Mouse (Mus musculus) neural tube, embryonic 12.5 days (tissue): ENCODE data around the gene Tspan17. TPM values are rescaled to one million over a fixed set of nuclear protein-coding genes. Genes with fewer than 3 reads are reported as not detected.

Experiments used
- ATAC-seq: fragments of 200-750 bp; cut with Nextera tagmentation; 2 replicates; pipeline ENCODE4 v1.8.0; 2017; ENCODE audit warnings: low read depth, mild to moderate bottlenecking, moderate TSS enrichment, moderate library complexity; ENCODE audit not compliant: low FRiP score
- H3K27ac ChIP-seq: fragments of 300-500 bp; sonication (generic); 2 replicates; pipeline ENCODE4 v1.5.1; 2016
- H3K27me3 ChIP-seq: fragments of 300-500 bp; sonication (generic); replicated peaks from 2 replicates; pipeline ENCODE4 v1.6.1; 2016; ENCODE audit warnings: mild to moderate bottlenecking
- H3K36me3 ChIP-seq: fragments of 300-500 bp; sonication (generic); 2 replicates; pipeline ENCODE4 v1.6.1; 2016; ENCODE audit warnings: mild to moderate bottlenecking
- H3K4me1 ChIP-seq: fragments of 300-500 bp; sonication (generic); 2 replicates; pipeline ENCODE4 v1.6.1; 2016
- H3K4me2 ChIP-seq: fragments of 300-500 bp; sonication (generic); replicated peaks from 2 replicates; pipeline ENCODE4 v1.6.1; 2016; ENCODE audit warnings: mild to moderate bottlenecking
- H3K4me3 ChIP-seq: fragments of 300-500 bp; sonication (generic); 2 replicates; pipeline ENCODE4 v1.5.1; 2016
- H3K9ac ChIP-seq: fragments of 300-500 bp; sonication (generic); 2 replicates; pipeline ENCODE4 v1.6.1; 2016; ENCODE audit warnings: mild to moderate bottlenecking
- H3K9me3 ChIP-seq: fragments of 300-500 bp; sonication (generic); 2 replicates; pipeline ENCODE4 v1.6.1; 2016; ENCODE audit warnings: mild to moderate bottlenecking
- WGBS: fragments of 180-500 bp; shearing (Covaris S2); methylation state at CpG from one replicate; pipeline ENCODE4 v1.1.7; 2016; 5-methylcytosine and 5-hydroxymethylcytosine counted together
- polyA plus RNA-seq: library from polyadenylated mRNA; unstranded; fragments of >200 nt; fragmentation: Nextera tagmentation; extraction: Ambion mirVana; gene quantifications from 2 replicates; pipeline ENCODE4 v1.2.1, GENCODE M21; 2016

Gene Tspan17
- polyA plus RNA-seq, 1 experiment from 2014 or later: 59.0 TPM

DNA sequence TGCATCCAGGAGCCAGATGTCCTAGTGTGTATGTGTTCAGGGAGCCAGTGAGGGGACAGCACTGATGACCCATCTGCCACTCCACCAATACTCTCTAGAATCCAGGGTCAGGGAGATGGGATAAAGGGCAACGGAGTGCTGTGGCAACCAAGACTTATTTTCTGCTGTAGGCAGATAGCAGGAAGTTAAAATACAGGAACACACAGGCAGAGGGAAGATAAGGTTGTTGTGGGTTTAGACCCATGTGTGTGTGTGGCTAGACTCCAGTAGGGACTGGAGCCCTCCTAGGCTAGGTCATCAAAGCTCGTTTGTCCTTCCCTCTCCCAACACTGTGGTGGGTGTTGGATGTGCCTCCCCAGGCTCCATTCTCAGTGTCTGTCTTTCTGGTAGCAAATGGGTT is 32.8 kb downstream of the Tspan17 start:
- no peaks in the 10 kb centered on the region for H3K9me3 ChIP-seq
- no peak overlapping the region for H3K4me3 ChIP-seq
- WGBS: 88% methylated on average over 2 of the region's 2 CpGs
- H3K4me1 ChIP-seq: peaks cover 16% of the 10 kb centered on the region; the same call in 1 of the 2 replicates
- peaks cover 5% of the 10 kb centered on the region for H3K27me3 ChIP-seq
- H3K4me2 ChIP-seq: no peak overlapping the region
- no peak for ATAC-seq
- no peak overlapping the region for H3K27ac ChIP-seq
- no peak overlapping the region for H3K9ac ChIP-seq
- no peaks in the 10 kb centered on the region for H3K36me3 ChIP-seq

DNA sequence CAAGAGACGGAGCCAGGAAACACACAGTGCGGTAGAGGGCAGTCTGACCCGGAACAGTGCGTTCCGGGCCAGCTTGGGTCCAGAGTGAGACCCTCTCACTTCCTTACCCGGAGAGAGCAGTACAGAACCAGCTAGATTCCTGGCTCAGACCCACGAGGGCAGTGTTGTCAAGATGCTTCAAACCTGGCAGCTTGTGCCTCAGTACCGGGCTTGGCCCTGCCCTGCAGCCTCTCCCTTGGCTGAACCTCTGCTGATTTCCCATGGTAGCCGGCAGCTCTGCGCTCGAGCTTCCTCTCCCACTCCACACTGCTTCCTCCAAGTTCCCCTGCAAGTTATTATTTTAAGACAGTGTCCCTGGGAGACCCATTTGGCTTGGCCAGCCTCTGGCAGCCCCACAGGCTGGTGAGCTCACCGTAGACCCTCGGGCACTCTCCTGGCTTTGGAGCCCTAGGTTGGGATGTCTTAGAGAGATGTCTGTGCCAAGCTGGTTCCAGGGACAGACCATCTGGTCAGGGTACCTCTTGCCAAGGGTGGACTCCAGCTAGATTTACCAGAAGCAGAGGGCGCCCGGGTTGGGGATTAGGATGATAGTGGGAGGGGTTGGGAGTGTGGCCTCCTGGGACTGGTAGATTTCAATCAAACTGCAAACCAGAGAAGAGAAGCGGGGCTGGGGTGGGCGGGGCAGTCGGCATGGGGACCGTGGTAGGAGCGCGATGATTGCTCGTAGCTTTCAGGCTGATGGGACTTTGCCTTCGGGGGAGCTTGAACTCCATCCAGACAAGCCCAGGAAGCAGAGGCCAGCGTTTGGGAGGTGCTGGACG is 35.1 kb downstream of the Tspan17 start:
- Histone ChIP-seq H3K4me1 (peaks cover 7% of the 10 kb centered on the region; the same call in 1 of the 2 replicates), H3K9ac (no peak overlapping the region), H3K27me3 (peaks cover 5% of the 10 kb centered on the region), H3K9me3 (no peaks in the 10 kb centered on the region), H3K27ac (no peak overlapping the region), H3K36me3 (no peaks in the 10 kb centered on the region), H3K4me3 (no peak overlapping the region; the same call in 1 of the 2 replicates), H3K4me2 (peak overlapping the region; percentile 48)
- ATAC-seq: peak; percentile 44
- WGBS: 24% methylated on average over 25 of the region's 25 CpGs

DNA sequence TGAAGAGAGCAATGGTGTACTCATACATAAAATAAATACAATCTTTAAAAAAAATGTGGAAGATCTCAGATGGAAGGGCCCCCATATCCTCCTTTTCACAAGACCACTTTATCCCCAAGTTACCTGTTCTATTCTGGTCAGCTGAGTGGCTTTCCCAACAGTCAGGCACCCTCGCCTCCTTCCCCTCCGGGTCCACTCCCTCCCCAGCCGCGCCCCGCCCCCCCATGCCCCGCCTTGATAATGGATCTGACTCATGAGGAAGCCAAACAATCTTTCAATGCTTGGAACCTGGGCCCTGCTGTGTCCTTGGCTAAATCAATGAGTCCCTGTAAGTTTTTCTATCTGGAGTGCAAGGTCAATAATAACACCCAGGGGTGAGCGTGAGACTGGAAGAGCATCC is 38.8 kb downstream of the Tspan17 start:
- no peak overlapping the region for H3K4me2 ChIP-seq
- peaks cover 2% of the 10 kb centered on the region for H3K27me3 ChIP-seq
- no peaks in the 10 kb centered on the region for H3K36me3 ChIP-seq
- no peak overlapping the region for H3K9ac ChIP-seq
- no peak overlapping the region for H3K4me3 ChIP-seq
- WGBS: 51% methylated on average over 7 of the region's 7 CpGs
- H3K4me1 ChIP-seq: peaks cover 12% of the 10 kb centered on the region; the same call in 1 of the 2 replicates
- H3K27ac ChIP-seq: no peak overlapping the region
- no peaks in the 10 kb centered on the region for H3K9me3 ChIP-seq
- ATAC-seq: no peak

DNA sequence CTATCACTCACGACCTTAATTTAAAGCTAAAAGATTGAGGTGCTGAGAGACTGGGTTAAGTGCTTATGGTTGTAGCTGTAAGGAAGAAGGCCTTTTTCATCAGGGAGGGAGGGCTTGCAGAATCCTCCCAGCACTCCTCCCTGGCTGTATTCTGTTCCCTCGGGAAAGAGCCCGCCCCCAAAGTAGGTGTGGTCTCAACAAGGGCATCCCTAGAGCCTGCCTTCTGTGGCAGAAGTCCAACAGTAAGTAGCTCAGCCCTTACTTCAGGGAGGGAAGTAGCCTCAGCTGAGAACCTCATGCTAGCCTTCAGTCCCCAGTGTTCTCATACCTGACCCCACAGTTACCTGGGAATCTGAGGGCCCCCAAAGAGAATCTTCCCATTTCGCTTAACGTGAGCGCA is 39.3 kb downstream of the Tspan17 start:
- Histone ChIP-seq H3K4me3 (no peak overlapping the region), H3K27me3 (no peaks in the 10 kb centered on the region), H3K36me3 (no peaks in the 10 kb centered on the region), H3K4me1 (peaks cover 12% of the 10 kb centered on the region; the same call in 1 of the 2 replicates), H3K27ac (no peak overlapping the region), H3K9ac (no peak overlapping the region), H3K4me2 (no peak overlapping the region), H3K9me3 (no peaks in the 10 kb centered on the region)
- WGBS: 56% methylated on average over 6 of the region's 6 CpGs
- no peak for ATAC-seq

DNA sequence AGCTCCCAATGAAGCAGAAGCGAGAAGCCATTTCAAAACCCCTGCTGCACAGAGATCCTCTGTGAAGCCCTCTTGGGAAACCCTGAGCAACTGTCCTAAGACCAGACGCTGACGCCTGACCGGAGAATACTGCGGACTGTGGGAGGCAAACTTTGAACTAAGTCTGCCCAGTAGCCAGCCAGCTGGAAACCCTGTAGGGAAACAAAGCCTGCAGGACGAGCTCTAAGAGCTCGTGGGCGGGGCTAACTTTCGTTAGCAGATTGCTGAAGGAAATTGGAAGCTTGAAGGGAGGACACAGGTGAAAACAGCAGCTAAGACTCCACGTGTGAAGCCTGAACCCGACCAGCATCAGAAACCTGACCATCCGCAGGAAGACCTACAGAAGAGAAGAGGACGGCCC is 40.3 kb downstream of the Tspan17 start:
- no peak for ATAC-seq
- H3K27ac ChIP-seq: no peak overlapping the region
- H3K4me2 ChIP-seq: peak overlapping the region; percentile 23
- 6% methylated on average over 13 of the region's 13 CpGs for WGBS
- H3K9me3 ChIP-seq: no peaks in the 10 kb centered on the region
- no peak overlapping the region for H3K9ac ChIP-seq
- peaks cover 11% of the 10 kb centered on the region; the same call in 1 of the 2 replicates for H3K4me1 ChIP-seq
- H3K4me3 ChIP-seq: no peak overlapping the region
- no peaks in the 10 kb centered on the region for H3K27me3 ChIP-seq
- no peaks in the 10 kb centered on the region for H3K36me3 ChIP-seq

DNA sequence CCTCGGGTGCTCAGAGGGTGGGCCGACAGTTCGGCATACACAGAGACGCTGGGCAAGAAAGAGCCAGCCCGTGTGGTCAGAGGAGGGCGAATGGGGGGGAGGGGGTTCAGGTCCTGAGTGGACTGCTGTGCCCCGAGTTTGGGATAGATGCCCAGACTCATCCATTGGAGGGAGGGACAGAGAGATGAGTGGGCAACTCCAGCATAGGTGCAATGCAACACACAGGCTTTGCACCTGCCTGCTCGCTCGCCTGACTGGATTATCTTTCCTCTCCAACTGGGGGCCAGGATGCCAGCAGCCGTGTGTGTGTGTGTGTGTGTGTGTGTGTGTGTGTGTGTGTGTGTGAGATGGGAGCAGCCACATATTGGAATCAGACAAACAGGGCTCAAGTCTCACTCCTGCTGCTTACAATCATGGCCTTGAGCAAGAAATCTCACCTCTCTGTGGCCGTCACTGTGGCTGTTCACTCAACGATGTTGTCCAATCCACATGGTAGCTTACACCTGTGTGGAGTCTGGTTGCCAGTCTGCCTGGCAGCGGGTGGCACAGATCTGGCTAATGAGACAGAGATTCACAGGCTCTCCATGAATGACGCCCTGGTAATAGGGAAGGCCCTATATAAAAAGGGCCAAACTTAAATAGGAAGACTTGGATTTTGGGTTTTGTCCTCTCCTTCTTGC is 47.3 kb downstream of the Tspan17 start:
- Histone ChIP-seq H3K9me3 (no peaks in the 10 kb centered on the region), H3K4me3 (no peak overlapping the region), H3K27ac (no peak overlapping the region), H3K4me1 (peaks cover 22% of the 10 kb centered on the region), H3K4me2 (no peak overlapping the region), H3K9ac (no peak overlapping the region), H3K27me3 (no peaks in the 10 kb centered on the region), H3K36me3 (no peaks in the 10 kb centered on the region)
- 84% methylated on average over 14 of the region's 14 CpGs for WGBS
- no peak for ATAC-seq

DNA sequence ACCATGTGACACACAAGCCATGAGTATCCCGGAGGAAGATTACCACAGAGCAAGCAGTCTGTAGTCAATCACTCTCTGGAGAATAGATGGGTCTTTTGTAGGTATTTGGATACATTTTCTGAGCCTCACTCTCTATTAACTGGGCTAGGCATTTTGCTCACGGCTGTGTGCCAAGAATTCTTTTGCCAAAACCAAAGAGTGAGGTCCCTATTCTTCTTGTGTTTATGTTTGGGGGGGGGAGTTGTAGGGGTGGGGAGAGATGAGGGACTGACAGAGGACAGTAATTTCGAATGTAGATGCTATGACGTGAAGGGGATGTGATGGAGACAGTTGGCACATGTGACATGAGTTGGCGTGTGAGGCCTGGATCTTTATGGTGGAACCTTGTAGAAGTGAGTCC is 47.9 kb downstream of the Tspan17 start:
- no peak for ATAC-seq
- H3K9me3 ChIP-seq: peaks cover 5% of the 10 kb centered on the region

DNA sequence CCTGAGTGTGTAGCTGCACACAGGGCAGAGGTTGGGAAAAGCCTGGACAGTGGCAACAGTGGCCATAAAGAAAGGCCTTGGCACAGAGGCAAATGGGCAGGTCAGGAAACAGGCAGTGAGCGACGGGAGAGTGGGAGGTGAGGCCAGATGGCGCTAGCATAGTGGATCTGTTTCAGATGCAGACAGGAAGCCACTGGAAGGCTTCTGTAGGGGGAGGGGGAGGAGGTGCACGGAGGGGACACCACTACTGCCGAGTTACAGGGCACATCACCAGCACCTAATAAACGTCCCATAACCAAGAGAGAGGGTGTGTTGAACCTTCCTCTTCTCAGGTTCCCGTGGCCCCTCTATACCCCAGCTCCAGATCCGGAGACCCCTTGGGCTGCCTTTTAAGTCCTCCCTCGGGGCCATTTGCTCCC is 48.3 kb downstream of the Tspan17 start:
- WGBS: 8% methylated on average over 9 of the region's 9 CpGs
- Histone ChIP-seq H3K9me3 (peaks cover 5% of the 10 kb centered on the region), H3K9ac (0 out of 2 replicates have a peak overlapping the region, but pooled peaks have one; percentile 21), H3K27ac (peak overlapping the region; percentile 32; the same call in 1 of the 2 replicates), H3K4me3 (no peak overlapping the region), H3K4me1 (peaks cover 22% of the 10 kb centered on the region), H3K27me3 (no peaks in the 10 kb centered on the region), H3K36me3 (no peaks in the 10 kb centered on the region), H3K4me2 (peak overlapping the region; percentile 41)
- peak; percentile 37; the same call in 1 of the 2 replicates for ATAC-seq

More for the DNA sequence above, 47.9 kb downstream of the Tspan17 start:
- Histone ChIP-seq H3K4me1 (peaks cover 22% of the 10 kb centered on the region), H3K4me2 (peak overlapping the region; percentile 41; the same call in 1 of the 2 replicates), H3K27ac (0 out of 2 replicates have a peak overlapping the region, but pooled peaks have one; percentile 32), H3K36me3 (no peaks in the 10 kb centered on the region), H3K4me3 (no peak overlapping the region), H3K27me3 (no peaks in the 10 kb centered on the region), H3K9ac (0 out of 2 replicates have a peak overlapping the region, but pooled peaks have one; percentile 21)
- 72% methylated on average over 5 of the region's 5 CpGs for WGBS

DNA sequence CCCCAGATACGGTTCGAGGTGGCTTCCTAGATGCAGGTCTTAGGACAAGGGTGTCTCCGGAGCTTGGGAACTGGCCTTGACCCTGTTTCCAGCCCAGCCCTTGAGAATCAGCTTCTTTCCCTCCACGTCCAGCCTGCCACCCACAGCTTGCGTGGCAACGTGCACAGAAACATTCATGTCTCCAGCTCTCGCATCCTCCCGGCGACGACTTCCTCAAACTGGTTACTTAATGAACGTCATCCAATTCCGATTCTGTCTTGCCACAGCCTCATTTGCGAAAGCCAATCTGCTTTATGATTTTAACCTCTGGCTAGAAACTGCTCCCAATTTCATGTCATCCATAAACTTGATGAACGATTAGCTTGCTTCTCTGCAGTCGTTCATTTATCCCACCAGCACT is 49.4 kb downstream of the Tspan17 start:
- Histone ChIP-seq H3K4me3 (no peak overlapping the region), H3K4me2 (no peak overlapping the region), H3K4me1 (peaks cover 22% of the 10 kb centered on the region), H3K27me3 (no peaks in the 10 kb centered on the region), H3K36me3 (no peaks in the 10 kb centered on the region), H3K9me3 (peaks cover 5% of the 10 kb centered on the region), H3K27ac (0 out of 2 replicates have a peak overlapping the region, but pooled peaks have one; percentile 5), H3K9ac (no peak overlapping the region)
- no peak for ATAC-seq
- 65% methylated on average over 15 of the region's 15 CpGs for WGBS

DNA sequence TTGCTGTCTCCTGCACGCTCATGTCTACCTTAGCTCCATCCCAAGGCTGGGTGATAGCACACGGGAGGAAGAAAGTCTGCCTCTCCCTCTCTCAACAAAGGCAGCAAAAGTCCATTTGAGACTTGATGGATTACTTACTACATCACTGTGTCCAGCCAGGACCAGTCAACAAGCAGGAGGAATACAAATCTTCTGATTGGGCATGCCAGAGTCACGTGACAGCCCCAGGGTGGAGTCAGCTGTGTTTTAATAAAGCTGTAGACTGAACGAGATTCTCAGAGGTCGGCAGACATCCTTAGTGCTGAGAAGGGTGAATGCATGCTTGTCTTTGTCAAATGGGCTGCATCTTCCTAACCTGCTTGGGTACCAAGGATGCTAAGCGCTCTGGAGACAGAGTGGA is 50.0 kb downstream of the Tspan17 start:
- Histone ChIP-seq H3K36me3 (no peaks in the 10 kb centered on the region), H3K4me2 (no peak overlapping the region), H3K4me3 (no peak overlapping the region), H3K27ac (0 out of 2 replicates have a peak overlapping the region, but pooled peaks have one; percentile 5), H3K9me3 (peaks cover 5% of the 10 kb centered on the region), H3K9ac (no peak overlapping the region), H3K27me3 (no peaks in the 10 kb centered on the region), H3K4me1 (peaks cover 22% of the 10 kb centered on the region)
- WGBS: 61% methylated on average over 6 of the region's 6 CpGs
- ATAC-seq: no peak

DNA sequence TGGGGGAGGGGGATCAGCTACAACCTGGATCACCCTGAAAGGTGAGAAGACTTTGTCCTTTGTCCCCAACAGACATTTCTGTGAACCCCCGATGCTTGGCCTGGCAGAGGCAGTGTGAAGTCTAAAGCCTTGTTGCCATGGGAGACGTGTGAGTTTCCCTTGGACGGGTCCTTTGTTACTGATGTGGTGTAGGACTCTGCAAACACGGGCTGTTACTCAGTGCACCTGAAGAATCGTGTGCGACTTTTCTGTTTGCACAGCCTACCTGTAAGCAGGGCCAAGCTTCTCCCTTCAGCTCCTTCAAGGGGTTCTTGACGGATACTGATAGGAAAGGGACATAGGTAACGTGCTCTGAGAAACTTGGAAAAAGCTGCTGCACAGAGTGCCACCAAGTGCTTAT is 55.4 kb downstream of the Tspan17 start:
- H3K9me3 ChIP-seq: peaks cover 5% of the 10 kb centered on the region
- no peaks in the 10 kb centered on the region for H3K36me3 ChIP-seq
- H3K27ac ChIP-seq: no peak overlapping the region
- no peak overlapping the region for H3K4me3 ChIP-seq
- 40% methylated on average over 8 of the region's 8 CpGs for WGBS
- H3K4me1 ChIP-seq: peaks cover 5% of the 10 kb centered on the region; the same call in 1 of the 2 replicates
- H3K27me3 ChIP-seq: 0 out of 2 replicates have a peak, but pooled peaks cover 1% of the 10 kb centered on the region
- H3K9ac ChIP-seq: no peak overlapping the region
- no peak for ATAC-seq
- H3K4me2 ChIP-seq: no peak overlapping the region
